Mouse (Mus musculus) limb, embryonic 11.5 days (tissue): Measurements from ENCODE around the gene Idh3b. TPM values are rescaled to one million over a fixed set of nuclear protein-coding genes. Genes with fewer than 3 reads are reported as not detected.

Experiments used
- ATAC-seq: fragments of 200-750 bp; cut with Nextera tagmentation; 2 replicates; pipeline ENCODE4 v1.8.0; 2017; ENCODE audit warnings: low read depth; ENCODE audit not compliant: insufficient number of reproducible peaks, low FRiP score, low TSS enrichment
- DNase-seq: peaks from one replicate; pipeline ENCODE4 v3.0.0-alpha.2; 2015; ENCODE audit warnings: low spot score
- H3K27ac ChIP-seq: fragments of 300-500 bp; sonication (generic); replicated peaks from 2 replicates; pipeline ENCODE4 v1.5.1; 2014; ENCODE audit warnings: low read depth, mild to moderate bottlenecking, low read length
- H3K27me3 ChIP-seq: fragments of 300-500 bp; sonication (generic); 2 replicates; pipeline ENCODE4 v1.6.1; 2014; ENCODE audit warnings: mild to moderate bottlenecking, low read length, mixed read lengths; ENCODE audit not compliant: control insufficient read depth, insufficient read depth
- H3K36me3 ChIP-seq: fragments of 300-500 bp; sonication (generic); 2 replicates; pipeline ENCODE4 v1.6.1; 2014; ENCODE audit warnings: mild to moderate bottlenecking, low read length, moderate library complexity, mixed read lengths; ENCODE audit not compliant: control insufficient read depth, insufficient read depth
- H3K4me1 ChIP-seq: fragments of 300-500 bp; sonication (generic); 2 replicates; pipeline ENCODE4 v1.6.1; 2014; ENCODE audit warnings: low read length, mixed read lengths; ENCODE audit not compliant: control insufficient read depth, insufficient read depth
- H3K4me2 ChIP-seq: fragments of 300-500 bp; sonication (generic); 2 replicates; pipeline ENCODE4 v1.6.1; 2014; ENCODE audit warnings: low read depth, mild to moderate bottlenecking, moderate library complexity; ENCODE audit not compliant: severe bottlenecking
- H3K4me3 ChIP-seq: fragments of 300-500 bp; sonication (generic); 2 replicates; pipeline ENCODE4 v1.5.1; 2014; ENCODE audit warnings: low read depth, low read length
- H3K9ac ChIP-seq: fragments of 300-500 bp; sonication (generic); 2 replicates; pipeline ENCODE4 v1.6.1; 2014; ENCODE audit warnings: mild to moderate bottlenecking, low read length
- H3K9me3 ChIP-seq: fragments of 300-500 bp; sonication (generic); 2 replicates; pipeline ENCODE4 v1.6.1; 2016; ENCODE audit warnings: low read length; ENCODE audit not compliant: control insufficient read depth
- WGBS: fragments of 180-500 bp; shearing (Covaris S2); extraction: QIAGEN DNeasy Blood & Tissue Kit; methylation state at CpG from one replicate; pipeline ENCODE4 v1.1.7; 2014; 5-methylcytosine and 5-hydroxymethylcytosine counted together
- polyA plus RNA-seq: library from polyadenylated mRNA; unstranded; fragments of >200 nt; fragmentation: Nextera tagmentation; extraction: Ambion mirVana; gene quantifications from 2 replicates; pipeline ENCODE4 v1.2.1, GENCODE M21; 2014

Idh3b gene
- polyA plus RNA-seq, 1 experiment from 2014 or later, result 148 TPM

- Histone ChIP-seq H3K27me3 (no peaks in the 10 kb centered on the region), H3K4me1 (no peaks in the 10 kb centered on the region), H3K36me3 (no peaks in the 10 kb centered on the region), H3K9me3 (no peaks in the 10 kb centered on the region), H3K4me3 (no peak overlapping the region), H3K27ac (no peak overlapping the region), H3K4me2 (no peak overlapping the region), H3K9ac (no peak overlapping the region)
- ATAC-seq (no peak), DNase-seq (no peak)
- 87% methylated on average over 4 of the region's 4 CpGs for WGBS
These were observed 23.5 kb downstream of the Idh3b start for GRCm38 (mm10) chr2:130260822-130261221.

- Histone ChIP-seq H3K27me3 (no peaks in the 10 kb centered on the region), H3K36me3 (no peaks in the 10 kb centered on the region), H3K27ac (no peak overlapping the region), H3K4me2 (no peak overlapping the region), H3K9me3 (no peaks in the 10 kb centered on the region), H3K4me1 (no peaks in the 10 kb centered on the region), H3K4me3 (no peak overlapping the region), H3K9ac (no peak overlapping the region)
- ATAC-seq (no peak), DNase-seq (no peak)
- WGBS, result 69% methylated on average over 4 of the region's 4 CpGs
These were observed 27.6 kb downstream of the Idh3b start for GRCm38 (mm10) chr2:130256762-130257161.

GRCm38 (mm10) chr2:130248226-130248625 is 36.1 kb downstream of the Idh3b start:
- no peak for DNase-seq
- no peak overlapping the region for H3K27ac ChIP-seq
- H3K9me3 ChIP-seq, result no peaks in the 10 kb centered on the region
- no peak overlapping the region for H3K9ac ChIP-seq
- no peaks in the 10 kb centered on the region for H3K4me1 ChIP-seq
- no peak overlapping the region for H3K4me3 ChIP-seq
- 82% methylated on average over 7 of the region's 7 CpGs for WGBS
- ATAC-seq, result no peak
- no peaks in the 10 kb centered on the region for H3K36me3 ChIP-seq
- H3K27me3 ChIP-seq, result no peaks in the 10 kb centered on the region
- no peak overlapping the region for H3K4me2 ChIP-seq

GRCm38 (mm10) chr2:130246912-130247311 is 37.4 kb downstream of the Idh3b start:
- WGBS, result 45% methylated on average over 9 of the region's 9 CpGs
- H3K9me3 ChIP-seq, result no peaks in the 10 kb centered on the region
- H3K27ac ChIP-seq, result no peak overlapping the region
- no peaks in the 10 kb centered on the region for H3K27me3 ChIP-seq
- no peak overlapping the region for H3K9ac ChIP-seq
- no peak overlapping the region for H3K4me2 ChIP-seq
- no peaks in the 10 kb centered on the region for H3K4me1 ChIP-seq
- no peaks in the 10 kb centered on the region for H3K36me3 ChIP-seq
- ATAC-seq, result no peak
- no peak overlapping the region for H3K4me3 ChIP-seq
- DNase-seq, result peak; percentile 31

Other genes starting within 250 kb of the Idh3b start
- gene Tgm6, start 172.1 kb downstream of the Idh3b start, polyA plus RNA-seq, result not detected in 2 replicates
- gene Snrpb, start 105.1 kb downstream of the Idh3b start, polyA plus RNA-seq, result 844 and 891 TPM in 2 replicates
- gene Tmc2, start 89.4 kb downstream of the Idh3b start, polyA plus RNA-seq, result not detected in 2 replicates
- gene Nop56, start 10.1 kb downstream of the Idh3b start, polyA plus RNA-seq, result 383 and 407 TPM in 2 replicates
- 1.8 and 2.1 TPM in 2 replicates for gene Ebf4, start 10.6 kb upstream of the Idh3b start, polyA plus RNA-seq
- 62.3 and 64.2 TPM in 2 replicates for gene Cpxm1, start 113.0 kb upstream of the Idh3b start, polyA plus RNA-seq
- gene Gm28372, start 120.7 kb upstream of the Idh3b start, polyA plus RNA-seq, result not detected in 2 replicates
- not detected in 2 replicates for gene 1700020A23Rik, start 120.7 kb upstream of the Idh3b start, polyA plus RNA-seq
- 0.11 TPM in 1 of 2 replicates, not detected in the other for gene Tmem239, start 121.9 kb upstream of the Idh3b start, polyA plus RNA-seq
- 79.8 and 89.2 TPM in 2 replicates for gene Vps16, start 139.8 kb upstream of the Idh3b start, polyA plus RNA-seq
- 10.9 and 11.4 TPM in 2 replicates for gene Pced1a, start 140.2 kb upstream of the Idh3b start, polyA plus RNA-seq
- 88.6 and 98.5 TPM in 2 replicates for gene Ptpra, start 165.7 kb upstream of the Idh3b start, polyA plus RNA-seq